Mouse (Mus musculus): ENCODE measurements around the gene Fam170b. TPM values are rescaled to one million over a fixed set of nuclear protein-coding genes. Genes with fewer than 3 reads are reported as not detected.

Gene Fam170b
- polyA plus RNA-seq, 1 experiment = not detected

Other genes with a start within 250 kb of the Fam170b start
- 0.04 and 0.11 TPM in 2 replicates for gene Prrxl1, start 234.6 kb upstream of the Fam170b start, polyA plus RNA-seq (2012; rRNA removed)
- 0.08 and 0.11 TPM in 2 replicates for gene 3425401B19Rik, start 148.7 kb upstream of the Fam170b start, polyA plus RNA-seq (2012; rRNA removed)
- 1.4 TPM in 2 replicates for gene Tmem273, start 48.0 kb upstream of the Fam170b start, polyA plus RNA-seq (2012; rRNA removed)
- gene Vstm4, start 22.8 kb downstream of the Fam170b start, polyA plus RNA-seq (2012; rRNA removed) = 6.1 and 7.3 TPM in 2 replicates
- gene Lrrc18, start 157.4 kb downstream of the Fam170b start, polyA plus RNA-seq (2012; rRNA removed) = 0.61 and 1.3 TPM in 2 replicates